Mouse (Mus musculus) retina, adult 2 months (tissue): ENCODE data around the gene Capsl.
A peak's percentile ranks its signal among the peaks of the same experiment; 100 is the strongest.

Source experiments
- DNase-seq: peaks from one replicate; pipeline ENCODE4 v3.0.0-alpha.2; 2012; ENCODE audit warnings: low read depth, low spot score

Capsl gene

GRCm38 (mm10) chr15:9435534-9436180 is at the start of gene Capsl:
Capsl (plus strand) TSS chr15:9436028.
- no peak for DNase-seq

- no peak for DNase-seq
These were observed 26.4 kb upstream of the Capsl start for GRCm38 (mm10) chr15:9409475-9409874.

GRCm38 (mm10) chr15:9421163-9421562 is 14.7 kb upstream of the Capsl start:
- DNase-seq: no peak

GRCm38 (mm10) chr15:9427849-9428248 is 8.0 kb upstream of the Capsl start:
- no peak for DNase-seq

- DNase-seq: no peak
These were observed 6.0 kb upstream of the Capsl start for GRCm38 (mm10) chr15:9429843-9430242.

GRCm38 (mm10) chr15:9451999-9452398 is 16.2 kb downstream of the Capsl start:
- no peak for DNase-seq

GRCm38 (mm10) chr15:9452842-9453241 is 17.0 kb downstream of the Capsl start:
- no peak for DNase-seq

- DNase-seq: no peak
These were observed 18.4 kb downstream of the Capsl start for GRCm38 (mm10) chr15:9454198-9454597.

- DNase-seq: peak; percentile 6
These were observed 19.4 kb downstream of the Capsl start for GRCm38 (mm10) chr15:9455241-9455640.

GRCm38 (mm10) chr15:9463521-9464027 is 27.7 kb downstream of the Capsl start:
- DNase-seq: no peak

- DNase-seq: no peak
These were observed 28.2 kb downstream of the Capsl start for GRCm38 (mm10) chr15:9464039-9464438.

- no peak for DNase-seq
These were observed 35.3 kb downstream of the Capsl start for GRCm38 (mm10) chr15:9471053-9471685.

GRCm38 (mm10) chr15:9472167-9472566 is 36.3 kb downstream of the Capsl start:
- no peak for DNase-seq

GRCm38 (mm10) chr15:9472618-9473017 is 36.8 kb downstream of the Capsl start:
- DNase-seq: no peak

GRCm38 (mm10) chr15:9473188-9473587 is 37.4 kb downstream of the Capsl start:
- DNase-seq: no peak

GRCm38 (mm10) chr15:9489417-9490118 is 53.7 kb downstream of the Capsl start:
- no peak for DNase-seq

- no peak for DNase-seq
These were observed 56.2 kb downstream of the Capsl start for GRCm38 (mm10) chr15:9492077-9492476.
